ENCODE assay signal across 9 mouse cellular contexts in the genomic region with DNA sequence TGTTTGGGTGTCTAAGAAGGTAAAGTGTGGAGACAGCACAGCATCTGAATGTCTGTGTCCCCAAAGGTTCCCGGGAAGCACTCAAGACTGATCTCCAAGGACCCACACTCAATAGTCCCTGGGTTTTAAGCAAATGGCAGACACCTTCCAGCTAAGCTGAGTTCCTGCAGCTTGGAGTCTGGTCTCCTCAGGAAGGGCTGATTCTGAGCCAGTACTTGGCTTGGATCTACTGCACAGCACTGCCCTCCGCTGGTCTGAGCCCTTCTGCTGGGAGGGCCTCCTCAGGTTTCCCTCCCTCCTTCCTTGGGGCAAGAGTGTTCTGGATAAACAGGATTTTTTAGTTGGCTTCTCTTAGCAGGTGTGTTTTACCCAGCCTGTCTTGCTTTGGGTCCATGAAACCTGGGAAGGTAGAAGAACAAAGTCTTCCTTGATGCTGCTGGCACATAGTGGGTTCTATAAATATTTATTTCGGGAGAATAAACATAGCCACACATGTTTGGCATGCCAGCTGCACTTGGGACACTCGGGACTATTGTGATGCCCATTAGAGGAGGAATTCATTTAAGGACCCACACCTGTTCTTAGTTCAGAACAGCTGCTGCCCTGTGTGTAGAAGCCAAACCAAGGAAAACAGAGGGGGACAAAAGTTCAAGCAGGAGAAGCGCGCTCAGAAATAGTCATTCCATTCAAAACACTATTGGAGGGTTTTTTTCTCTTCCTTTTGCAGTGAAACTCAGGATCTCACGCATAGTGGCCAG. TPM values are rescaled to one million over a fixed set of nuclear protein-coding genes. Genes with fewer than 3 reads are reported as not detected.
DNase-seq lines count a peak whose midpoint lies in the region; ATAC-seq lines count a peak whose summit lies in the region.
"Had no signal": no experiment of that assay in that cellular context is flagged by ENCODE, and none has a peak within 500 bp of the region (broad histone marks: within the 10 kb centered on the region; RNA-seq: fewer than 3 reads in every experiment).

No protein-coding gene starts in this region.

- H3K27ac ChIP-seq in heart, embryonic 15.5 days: no peak overlapping the region
- 0 out of 2 replicates have a peak overlapping the region, but pooled peaks have one; percentile 18 for H3K27ac ChIP-seq in embryonic facial prominence, embryonic 14.5 days (replicated peaks; ENCODE audit: low read depth, low read length)
- no peak overlapping the region for H3K27ac ChIP-seq in stomach, embryonic 14.5 days (ENCODE audit: low read length)

- no peak for DNase-seq in heart, adult 9 months (ENCODE audit: low spot score in 2 of 2)
- DNase-seq in thymus, postnatal 4 days: peak; percentile 27
- no peak for DNase-seq in thymus, postnatal 14 days
- peak; percentile 92 for DNase-seq in embryonic facial prominence, embryonic 14.5 days (ENCODE audit: low spot score)
- DNase-seq in kidney, postnatal 36 days: peak; percentile 63 to 75
- no peak for DNase-seq in right cerebral cortex, adult 18-20 months

- H3K4me3 ChIP-seq in heart, embryonic 15.5 days: no peak overlapping the region
- H3K4me3 ChIP-seq in embryonic facial prominence, embryonic 14.5 days (ENCODE audit: low read depth, low read length): no peak overlapping the region
- H3K4me3 ChIP-seq in stomach, embryonic 14.5 days (ENCODE audit: low read depth, low read length): no peak overlapping the region

- H3K27me3 ChIP-seq in heart, embryonic 15.5 days: no peaks in the 10 kb centered on the region
- H3K27me3 ChIP-seq in embryonic facial prominence, embryonic 14.5 days (replicated peaks; ENCODE audit: control insufficient read depth, insufficient read depth, low read length): no peaks in the 10 kb centered on the region
- H3K27me3 ChIP-seq in stomach, embryonic 14.5 days (ENCODE audit: control insufficient read depth, insufficient read depth, low read length): no peaks in the 10 kb centered on the region

- peak overlapping the region; percentile 23; the same call in 1 of the 2 replicates for H3K4me2 ChIP-seq in heart, embryonic 15.5 days
- H3K4me2 ChIP-seq in embryonic facial prominence, embryonic 14.5 days (ENCODE audit: low read depth, low read length): no peak overlapping the region
- H3K4me2 ChIP-seq in stomach, embryonic 14.5 days (replicated peaks; ENCODE audit: low read depth, low read length): no peak overlapping the region

- no peak overlapping the region for H3K9ac ChIP-seq in heart, embryonic 15.5 days
- H3K9ac ChIP-seq in embryonic facial prominence, embryonic 14.5 days (ENCODE audit: low read depth, low read length): no peak overlapping the region
- no peak overlapping the region for H3K9ac ChIP-seq in stomach, embryonic 14.5 days (replicated peaks; ENCODE audit: low read depth, low read length)

- H3K9me3 ChIP-seq in heart, embryonic 15.5 days (replicated peaks): no peaks in the 10 kb centered on the region
- H3K9me3 ChIP-seq in embryonic facial prominence, embryonic 14.5 days (ENCODE audit: control insufficient read depth, low read length): no peaks in the 10 kb centered on the region
- no peaks in the 10 kb centered on the region for H3K9me3 ChIP-seq in stomach, embryonic 14.5 days (ENCODE audit: control insufficient read depth, low read depth, low read length)

- WGBS in heart, embryonic 15.5 days: 51% methylated on average over 7 of the region's 7 CpGs
- 33% methylated on average over 7 of the region's 7 CpGs for WGBS in embryonic facial prominence, embryonic 14.5 days
- 33% methylated on average over 7 of the region's 7 CpGs for WGBS in stomach, embryonic 14.5 days

- H3K4me1 ChIP-seq in heart, embryonic 15.5 days (replicated peaks): peaks cover 21% of the 10 kb centered on the region
- H3K4me1 ChIP-seq in embryonic facial prominence, embryonic 14.5 days (ENCODE audit: control insufficient read depth, insufficient read depth, low read length): peaks cover 28% of the 10 kb centered on the region
- peaks cover 16% of the 10 kb centered on the region for H3K4me1 ChIP-seq in stomach, embryonic 14.5 days (ENCODE audit: control insufficient read depth, insufficient read depth, low read length)

- ATAC-seq in heart, embryonic 15.5 days (replicated peaks; ENCODE audit: insufficient number of reproducible peaks, insufficient read depth, low FRiP score, low read depth): no peak
- peak; percentile 82 for ATAC-seq in embryonic facial prominence, embryonic 14.5 days (ENCODE audit: low read depth)
- ATAC-seq in stomach, embryonic 14.5 days (ENCODE audit: insufficient number of reproducible peaks, insufficient read depth, low FRiP score, low read depth): peak; percentile 64; the same call in 1 of the 2 replicates

- no peaks in the 10 kb centered on the region for H3K36me3 ChIP-seq in heart, embryonic 15.5 days
- no peaks in the 10 kb centered on the region for H3K36me3 ChIP-seq in embryonic facial prominence, embryonic 14.5 days (ENCODE audit: control insufficient read depth, insufficient read depth, low read length)
- H3K36me3 ChIP-seq in stomach, embryonic 14.5 days (ENCODE audit: control insufficient read depth, insufficient read depth, low read length): no peaks in the 10 kb centered on the region

RNA-seq across cellular contexts. Expression of gene Srp9, which starts 8.7 kb away (rescaled TPM):
- 88.4 and 109 TPM in 2 replicates for polyA plus RNA-seq in heart, embryonic 15.5 days (2015; fragmentation: Nextera tagmentation; extraction: Ambion mirVana)
- 166 and 175 TPM in 2 replicates for polyA plus RNA-seq in embryonic facial prominence, embryonic 14.5 days (2014; fragmentation: Nextera tagmentation; extraction: Ambion mirVana)
- polyA plus RNA-seq in stomach, embryonic 14.5 days (2014; fragmentation: Nextera tagmentation; extraction: Ambion mirVana): 145 and 153 TPM in 2 replicates

RNA-seq across cellular contexts. Expression of gene Vmn1r1, which starts 48.5 kb away (rescaled TPM):
- polyA plus RNA-seq in heart, embryonic 15.5 days (2015; fragmentation: Nextera tagmentation; extraction: Ambion mirVana): not detected in 2 replicates
- polyA plus RNA-seq in embryonic facial prominence, embryonic 14.5 days (2014; fragmentation: Nextera tagmentation; extraction: Ambion mirVana): not detected in 2 replicates
- not detected in 2 replicates for polyA plus RNA-seq in stomach, embryonic 14.5 days (2014; fragmentation: Nextera tagmentation; extraction: Ambion mirVana)
- polyA plus RNA-seq: heart, embryonic 14.5 days had no signal

Comparison
In these comparisons a context has a peak if more than half of its experiments do, and no peak if none do; other contexts are left out.
1. DNase-seq: peak in thymus, postnatal 4 days (single experiment), embryonic facial prominence, embryonic 14.5 days (single experiment) and kidney, postnatal 36 days (2 of 2); none in heart, adult 9 months (0 of 2), thymus, postnatal 14 days (single experiment) and right cerebral cortex, adult 18-20 months (single experiment).